ENCODE assay signal across 24 mouse cellular contexts in the genomic region with DNA sequence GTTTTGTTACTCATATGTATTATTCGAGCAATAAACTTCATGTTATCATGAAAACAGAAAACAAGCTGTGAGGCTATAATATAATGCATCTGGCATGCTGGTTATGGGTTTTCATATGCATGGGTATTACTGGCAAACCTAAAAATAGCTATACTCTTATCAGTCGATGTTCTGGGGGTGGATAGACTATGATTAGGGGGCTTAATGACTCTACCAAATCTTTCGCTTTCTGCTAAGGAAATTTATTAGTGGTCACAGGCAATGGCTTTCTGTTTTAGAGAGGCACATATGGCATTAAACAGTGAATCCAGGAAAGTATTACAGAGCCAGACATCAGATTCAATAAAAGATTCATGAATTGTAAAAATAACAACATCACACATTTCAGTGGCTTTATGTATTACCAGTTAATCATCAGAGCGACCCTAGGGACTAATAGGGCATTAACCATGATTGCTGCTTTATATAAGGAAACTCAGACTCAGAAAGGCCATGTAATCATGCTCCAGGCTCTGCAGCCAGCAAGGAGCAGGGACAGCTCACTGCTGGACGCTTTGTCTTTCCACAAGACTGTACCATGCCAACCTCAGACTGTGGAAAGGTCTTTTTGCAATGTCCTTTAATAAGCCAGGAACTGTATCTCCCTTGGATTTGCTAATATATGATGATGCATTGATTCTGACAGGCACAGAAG. TPM values are rescaled to one million over a fixed set of nuclear protein-coding genes. Genes with fewer than 3 reads are reported as not detected.
DNase-seq lines count a peak whose midpoint lies in the region; ATAC-seq and TF ChIP-seq lines count a peak whose summit lies in the region.
"Had no signal": no experiment of that assay in that cellular context is flagged by ENCODE, and none has a peak within 500 bp of the region (broad histone marks: within the 10 kb centered on the region; RNA-seq: fewer than 3 reads in every experiment).

No protein-coding gene starts in this region.

- H3K27me3 ChIP-seq in hindbrain, embryonic 12.5 days = no peaks in the 10 kb centered on the region
- no peaks in the 10 kb centered on the region for H3K27me3 ChIP-seq in hindbrain, embryonic 10.5 days (ENCODE audit: insufficient read depth, poor library complexity, severe bottlenecking)
- H3K27me3 ChIP-seq in neural tube, embryonic 12.5 days (replicated peaks) = no peaks in the 10 kb centered on the region
- no peaks in the 10 kb centered on the region for H3K27me3 ChIP-seq in hindbrain, embryonic 15.5 days
- H3K27me3 ChIP-seq in heart, adult 2 months (ENCODE audit: control insufficient read depth, insufficient read depth, low read length) = no peaks in the 10 kb centered on the region
- H3K27me3 ChIP-seq: embryonic facial prominence, embryonic 12.5 days; forebrain, embryonic 13.5 days; limb, embryonic 12.5 days; liver, embryonic 13.5 days had no signal

- no peaks in the 10 kb centered on the region for H3K79me2 ChIP-seq in heart, adult 2 months (replicated peaks; ENCODE audit: control insufficient read depth, insufficient read depth, low read length)

- no peak for DNase-seq in hindbrain, embryonic 10.5 days (ENCODE audit: low spot score)
- no peak for DNase-seq in neural tube, embryonic 10.5 days (ENCODE audit: extremely low spot score, low spot score)
- DNase-seq in heart, adult 2 months = no peak
- no peak for DNase-seq in liver
- no peak for DNase-seq in heart, adult 11 months
- DNase-seq: adrenal gland, postnatal 14 days; gastrocnemius, postnatal 10 days; heart, adult 18-20 months; heart, postnatal 36 days; kidney, postnatal 4 days; liver, embryonic 13.5 days; lung, embryonic 14.5 days; lung, postnatal 36 days; thymus, postnatal 25 days had no signal

- H3K27ac ChIP-seq in hindbrain, embryonic 12.5 days = peak overlapping the region; percentile 64
- no peak overlapping the region for H3K27ac ChIP-seq in hindbrain, embryonic 10.5 days
- no peak overlapping the region for H3K27ac ChIP-seq in neural tube, embryonic 12.5 days
- peak overlapping the region; percentile 48; the same call in 1 of the 2 replicates for H3K27ac ChIP-seq in hindbrain, embryonic 15.5 days (replicated peaks)
- no peak overlapping the region for H3K27ac ChIP-seq in heart, adult 2 months
- H3K27ac ChIP-seq: embryonic facial prominence, embryonic 12.5 days; forebrain, embryonic 13.5 days; limb, embryonic 12.5 days; liver, embryonic 13.5 days had no signal

- no peak for TF ChIP-seq POLR2A in heart, adult 2 months (IDR thresholded peaks at IDR 0.05; ENCODE audit: insufficient read depth, low read depth, low read length)

- H3K4me2 ChIP-seq in hindbrain, embryonic 12.5 days (replicated peaks) = no peak overlapping the region
- no peak overlapping the region for H3K4me2 ChIP-seq in neural tube, embryonic 12.5 days (replicated peaks)
- no peak overlapping the region for H3K4me2 ChIP-seq in hindbrain, embryonic 15.5 days
- H3K4me2 ChIP-seq: embryonic facial prominence, embryonic 12.5 days; forebrain, embryonic 13.5 days; limb, embryonic 12.5 days; liver, embryonic 13.5 days; lung, embryonic 14.5 days had no signal

- no peaks in the 10 kb centered on the region for H3K9me3 ChIP-seq in hindbrain, embryonic 12.5 days (replicated peaks)
- H3K9me3 ChIP-seq in hindbrain, embryonic 10.5 days = no peaks in the 10 kb centered on the region
- no peaks in the 10 kb centered on the region for H3K9me3 ChIP-seq in neural tube, embryonic 12.5 days
- no peaks in the 10 kb centered on the region for H3K9me3 ChIP-seq in hindbrain, embryonic 15.5 days
- H3K9me3 ChIP-seq: embryonic facial prominence, embryonic 12.5 days; forebrain, embryonic 13.5 days; G1E; limb, embryonic 12.5 days; liver, embryonic 13.5 days had no signal

- ATAC-seq in hindbrain, embryonic 12.5 days (ENCODE audit: low FRiP score) = no peak
- peak; percentile 77 for ATAC-seq in neural tube, embryonic 12.5 days (ENCODE audit: low FRiP score, low read depth)
- ATAC-seq in hindbrain, embryonic 15.5 days (ENCODE audit: low FRiP score, low read depth) = no peak
- ATAC-seq: forebrain, embryonic 13.5 days; intestine, embryonic 16.5 days had no signal

- no peaks in the 10 kb centered on the region for H3K4me1 ChIP-seq in hindbrain, embryonic 12.5 days
- H3K4me1 ChIP-seq in hindbrain, embryonic 10.5 days (replicated peaks) = no peaks in the 10 kb centered on the region
- no peaks in the 10 kb centered on the region for H3K4me1 ChIP-seq in neural tube, embryonic 12.5 days
- H3K4me1 ChIP-seq in hindbrain, embryonic 15.5 days (replicated peaks) = peaks cover 6% of the 10 kb centered on the region
- no peaks in the 10 kb centered on the region for H3K4me1 ChIP-seq in heart, adult 2 months (ENCODE audit: control insufficient read depth, insufficient read depth, low read length)
- H3K4me1 ChIP-seq: embryonic facial prominence, embryonic 12.5 days; forebrain, embryonic 13.5 days; liver, embryonic 13.5 days had no signal

- 70% methylated on average over 5 of the region's 5 CpGs for WGBS in hindbrain, embryonic 12.5 days
- 83% methylated on average over 5 of the region's 5 CpGs for WGBS in hindbrain, embryonic 10.5 days
- 64% methylated on average over 5 of the region's 5 CpGs for WGBS in neural tube, embryonic 12.5 days
- WGBS in hindbrain, embryonic 15.5 days = 60% methylated on average over 5 of the region's 5 CpGs
- WGBS in heart, adult 2 months = 59% methylated on average over 5 of the region's 5 CpGs

- no peak for TF ChIP-seq EP300 in heart, adult 2 months (IDR thresholded peaks at IDR 0.05; ENCODE audit: insufficient read depth, low read depth, low read length)

- no peak overlapping the region for H3K4me3 ChIP-seq in hindbrain, embryonic 12.5 days
- H3K4me3 ChIP-seq in hindbrain, embryonic 10.5 days = no peak overlapping the region
- H3K4me3 ChIP-seq in neural tube, embryonic 12.5 days = no peak overlapping the region
- H3K4me3 ChIP-seq in hindbrain, embryonic 15.5 days = no peak overlapping the region
- no peak overlapping the region for H3K4me3 ChIP-seq in heart, adult 2 months
- H3K4me3 ChIP-seq: embryonic facial prominence, embryonic 12.5 days; erythroblast, embryonic 14.5 days; forebrain, embryonic 13.5 days; limb, embryonic 12.5 days; liver, embryonic 13.5 days; myocyte had no signal

- TF ChIP-seq CTCF in heart, adult 2 months (IDR thresholded peaks at IDR 0.05) = no peak

- intact Hi-C loops in heart, adult 2 months (cut with DNase I) = no loop called here

- H3K9ac ChIP-seq in hindbrain, embryonic 12.5 days = no peak overlapping the region
- H3K9ac ChIP-seq in neural tube, embryonic 12.5 days = no peak overlapping the region
- H3K9ac ChIP-seq in hindbrain, embryonic 15.5 days = no peak overlapping the region
- H3K9ac ChIP-seq in heart, adult 2 months (ENCODE audit: low read depth, low read length) = no peak overlapping the region
- H3K9ac ChIP-seq: embryonic facial prominence, embryonic 12.5 days; forebrain, embryonic 13.5 days; limb, embryonic 12.5 days; liver, embryonic 13.5 days; lung, embryonic 14.5 days had no signal

- H3K36me3 ChIP-seq in hindbrain, embryonic 12.5 days = no peaks in the 10 kb centered on the region
- no peaks in the 10 kb centered on the region for H3K36me3 ChIP-seq in hindbrain, embryonic 10.5 days
- no peaks in the 10 kb centered on the region for H3K36me3 ChIP-seq in neural tube, embryonic 12.5 days
- H3K36me3 ChIP-seq in hindbrain, embryonic 15.5 days = no peaks in the 10 kb centered on the region
- no peaks in the 10 kb centered on the region for H3K36me3 ChIP-seq in heart, adult 2 months (ENCODE audit: control insufficient read depth, insufficient read depth, low read length)
- H3K36me3 ChIP-seq: embryonic facial prominence, embryonic 12.5 days; G1E; limb, embryonic 12.5 days; liver, embryonic 13.5 days had no signal

RNA-seq across cellular contexts. Expression of a gene that starts 43.7 kb away (rescaled TPM):
- 48.2 and 51.6 TPM in 2 replicates for polyA plus RNA-seq in hindbrain, embryonic 12.5 days (2016; fragmentation: Nextera tagmentation; extraction: Ambion mirVana)
- polyA plus RNA-seq in hindbrain, embryonic 10.5 days (2016; fragmentation: Nextera tagmentation; extraction: Ambion mirVana) = 26.2 and 47.4 TPM in 2 replicates
- polyA plus RNA-seq in neural tube, embryonic 12.5 days (2016; fragmentation: Nextera tagmentation; extraction: Ambion mirVana) = 38.6 and 39.9 TPM in 2 replicates
- 21.6 and 28.1 TPM in 2 replicates for polyA plus RNA-seq in hindbrain, embryonic 15.5 days (2015; fragmentation: Nextera tagmentation; extraction: Ambion mirVana)
- 10 to 100 TPM; 20.2 to 21.3 TPM for total RNA-seq in heart, adult 2 months (2021)
- polyA plus RNA-seq in heart, adult 2 months (2012; rRNA removed) = 3.7 and 7.8 TPM in 2 replicates

Comparison
In these comparisons a context has a peak if more than half of its experiments do, and no peak if none do; other contexts are left out.
1. H3K27ac ChIP-seq: peak in hindbrain, embryonic 12.5 days (single experiment) and hindbrain, embryonic 15.5 days (single experiment); none in hindbrain, embryonic 10.5 days (single experiment), neural tube, embryonic 12.5 days (single experiment) and heart, adult 2 months (single experiment).